Mouse (Mus musculus) heart, postnatal 25 days (tissue): ENCODE measurements around the gene Cdca7l. TPM values are rescaled to one million over a fixed set of nuclear protein-coding genes. Genes with fewer than 3 reads are reported as not detected.
"Not testable (repeated sequence)": the region's sequence is repeated elsewhere in the genome, so short reads cannot be mapped to it uniquely, and the experiment has no call there.

Experiments
- DNase-seq: peaks from one replicate; pipeline ENCODE4 v3.0.0; 2022; ENCODE audit warnings: low spot score
- intact Hi-C: fragments of 180-260 bp; cut with DNase I; formaldehyde crosslinking; loops from one replicate; pipeline ENCODE4 v1.15.1; 2025
- total RNA-seq, 2 experiments: library from RNA; stranded (reverse); gene quantifications; 2 replicates each; pipeline ENCODE4 v1.2.3; 2021

Cdca7l gene
- under 1 TPM; 0.23 to 0.36 TPM for total RNA-seq

DNA sequence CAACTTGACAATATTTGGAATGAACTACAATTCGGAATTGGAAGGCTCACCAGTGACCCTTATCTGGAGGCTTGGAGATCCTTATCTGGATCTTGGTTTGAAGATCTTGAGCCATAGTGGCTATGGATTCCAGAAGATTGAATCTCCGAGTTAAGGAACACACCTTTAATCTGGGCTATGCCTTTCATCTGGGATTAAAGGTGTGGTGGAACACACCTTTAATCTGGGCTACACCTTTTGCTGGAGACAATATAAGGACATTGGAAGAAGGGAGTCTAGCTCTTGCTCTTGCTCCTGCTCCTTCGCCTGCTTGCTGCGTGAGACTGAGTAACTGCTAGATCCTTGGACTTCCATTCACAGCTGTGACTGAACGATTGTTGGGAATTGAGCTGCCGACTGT lies at the start of gene Cdca7l:
Cdca7l (plus strand) TSS at position 301 of the 400 bp plus-strand sequence.
- DNase-seq, intact Hi-C loops: not testable (repeated sequence)

DNA sequence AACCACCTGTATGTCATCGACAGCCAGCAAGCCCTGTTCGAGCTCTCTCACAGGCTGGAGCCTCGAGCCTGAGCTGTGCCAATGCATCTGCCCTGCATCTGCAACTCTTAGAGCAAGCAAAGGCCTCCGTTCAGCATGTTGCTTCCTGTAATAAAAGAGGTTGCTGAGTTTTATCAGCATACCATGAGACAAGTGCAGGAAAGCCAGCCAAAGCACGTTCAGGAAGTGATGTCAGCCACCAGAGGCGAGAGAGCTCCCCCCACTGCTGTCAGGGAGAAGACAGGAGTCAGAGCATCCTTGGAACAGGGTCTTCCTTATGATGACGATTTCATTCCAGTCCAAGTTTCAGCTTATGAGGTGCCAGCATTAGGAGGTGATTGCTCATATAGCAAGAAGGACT lies 48.1 kb upstream of the Cdca7l start:
- no peak for DNase-seq
- intact Hi-C loops, result no loop called here

DNA sequence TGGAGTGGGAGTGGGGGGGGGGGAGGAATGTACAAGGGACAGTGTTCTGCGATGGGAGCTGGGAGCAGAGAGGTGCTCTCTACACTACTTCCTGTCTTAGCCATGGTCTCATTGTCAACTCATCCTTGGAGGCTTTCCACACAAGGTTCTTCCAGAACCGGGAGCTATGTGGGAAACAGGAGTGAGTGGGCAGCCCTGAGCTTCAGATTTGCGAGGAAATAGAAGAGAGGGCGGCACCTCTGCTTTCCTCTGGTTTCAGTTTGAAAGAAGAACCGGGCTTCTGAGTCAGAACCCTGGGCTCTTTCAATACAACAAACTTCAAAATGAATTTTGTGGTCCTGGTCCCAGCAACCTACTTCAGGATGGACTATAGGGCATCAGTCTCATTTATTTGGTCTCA lies 43.7 kb upstream of the Cdca7l start:
- intact Hi-C loops, result loop anchor here (5.0 kb wide), 1 partner anchor 38 kb away; no protein-coding TSS in a partner anchor
- DNase-seq, result no peak

DNA sequence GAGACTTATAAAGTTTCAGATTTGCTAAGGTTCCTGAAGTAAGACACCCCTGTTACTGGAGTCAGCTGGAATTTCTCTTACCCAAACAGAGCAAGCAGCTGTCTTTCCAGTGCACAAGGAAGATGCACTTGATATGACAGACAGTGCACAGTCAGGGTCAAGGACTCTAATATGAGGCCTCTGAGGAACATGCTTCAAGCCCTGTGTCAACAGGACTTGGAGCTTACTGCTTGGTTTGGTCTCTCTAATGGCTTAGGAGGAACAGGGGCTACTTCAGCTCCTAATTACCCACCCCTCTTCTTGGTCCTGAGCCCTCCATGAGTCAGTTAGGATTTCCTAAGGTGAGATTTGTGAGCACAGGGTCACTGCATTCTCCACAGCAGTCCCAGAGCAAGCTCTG lies 43.2 kb upstream of the Cdca7l start:
- DNase-seq, result no peak
- intact Hi-C loops, result loop anchor here (5.0 kb wide), 1 partner anchor 39 kb away; no protein-coding TSS in a partner anchor

DNA sequence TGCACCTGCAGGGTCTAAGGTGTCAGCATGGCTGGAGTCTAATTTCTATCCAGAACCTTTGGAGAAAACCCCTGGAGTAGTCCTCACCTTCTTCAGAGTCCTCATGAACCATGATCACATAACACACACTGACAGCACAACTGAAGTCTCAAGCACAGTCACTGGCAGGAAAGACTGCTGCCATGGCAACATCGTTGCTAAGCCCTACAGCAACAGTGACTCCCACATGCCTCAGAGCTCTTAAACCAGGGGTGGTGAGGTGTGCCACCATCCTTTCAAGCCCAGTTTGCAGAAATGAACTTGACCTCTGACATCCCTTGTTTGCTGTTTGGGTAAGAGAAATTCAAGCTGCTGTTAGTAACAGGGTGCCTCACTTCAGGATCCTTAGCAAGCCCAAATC lies 42.4 kb upstream of the Cdca7l start:
- no peak for DNase-seq
- intact Hi-C loops, result loop anchor here (5.0 kb wide), 1 partner anchor 39 kb away; no protein-coding TSS in a partner anchor

DNA sequence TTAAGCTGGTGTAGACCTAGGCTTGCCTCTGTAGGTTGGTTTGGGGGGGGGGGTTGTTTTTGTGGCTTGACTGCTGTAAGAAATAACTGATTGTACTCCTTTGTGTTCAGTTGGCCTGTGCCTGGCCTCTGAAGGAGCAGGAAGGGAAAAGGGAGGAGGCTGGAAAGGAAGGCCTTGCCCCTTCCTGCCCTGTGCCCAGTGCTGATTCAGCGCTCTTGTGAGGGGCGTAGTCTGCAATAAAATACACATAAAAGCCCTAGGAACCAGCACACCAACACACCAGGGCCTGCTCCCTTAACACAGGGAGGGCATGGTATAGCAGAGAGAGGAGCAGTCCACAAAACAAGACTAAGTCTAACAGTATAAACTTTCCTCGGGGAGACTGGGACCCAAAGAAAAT lies 40.8 kb upstream of the Cdca7l start:
- intact Hi-C loops, result loop anchor here (5.0 kb wide), 1 partner anchor 41 kb away; no protein-coding TSS in a partner anchor
- DNase-seq, result no peak

DNA sequence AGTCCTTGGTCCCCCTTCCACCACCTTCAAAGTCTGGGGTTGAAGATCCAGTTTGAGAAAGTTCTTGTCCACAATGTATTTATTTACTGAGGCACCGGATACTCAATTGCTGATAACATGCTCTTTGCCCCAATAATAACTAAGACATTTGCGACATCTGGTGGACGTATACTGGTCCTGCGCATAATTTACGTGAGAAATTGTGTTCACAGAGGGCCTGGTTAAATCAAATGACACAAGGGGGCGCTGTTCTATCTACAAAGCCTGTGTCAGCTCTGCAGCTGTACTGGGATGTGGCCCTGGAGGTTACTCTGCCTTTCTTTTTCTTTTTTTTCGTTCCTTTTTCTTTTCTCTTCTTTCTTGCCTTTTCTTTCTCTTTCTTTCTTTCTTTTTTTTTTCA lies 39.2 kb upstream of the Cdca7l start:
- intact Hi-C loops, result loop anchor here (1.0 to 5.0 kb wide), 4 partner anchors 43 to 362 kb away; no protein-coding TSS in a partner anchor
- peak; percentile 27 for DNase-seq

DNA sequence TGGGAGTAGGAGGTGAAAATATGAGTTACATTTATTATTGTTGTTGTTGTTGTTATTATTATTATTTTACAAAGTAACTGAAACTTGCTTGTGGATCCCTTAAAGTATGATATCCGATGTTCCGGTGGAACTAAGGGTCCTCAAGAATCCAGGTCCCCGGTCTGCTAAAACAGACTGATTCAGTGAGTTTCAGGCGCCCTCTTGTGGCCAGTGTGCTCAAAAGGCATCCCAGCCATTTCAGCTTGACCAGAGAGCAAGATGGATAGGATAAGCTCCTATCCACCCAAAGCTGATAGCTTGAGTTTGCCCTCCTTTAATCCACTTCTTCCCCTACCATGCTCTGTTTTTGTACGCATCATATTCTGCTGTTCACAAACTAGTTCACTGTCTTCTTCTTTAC lies 35.0 kb upstream of the Cdca7l start:
- intact Hi-C loops, result loop anchor here (1.0 kb wide), 2 partner anchors 366 to 384 kb away; no protein-coding TSS in a partner anchor
- DNase-seq, result no peak

DNA sequence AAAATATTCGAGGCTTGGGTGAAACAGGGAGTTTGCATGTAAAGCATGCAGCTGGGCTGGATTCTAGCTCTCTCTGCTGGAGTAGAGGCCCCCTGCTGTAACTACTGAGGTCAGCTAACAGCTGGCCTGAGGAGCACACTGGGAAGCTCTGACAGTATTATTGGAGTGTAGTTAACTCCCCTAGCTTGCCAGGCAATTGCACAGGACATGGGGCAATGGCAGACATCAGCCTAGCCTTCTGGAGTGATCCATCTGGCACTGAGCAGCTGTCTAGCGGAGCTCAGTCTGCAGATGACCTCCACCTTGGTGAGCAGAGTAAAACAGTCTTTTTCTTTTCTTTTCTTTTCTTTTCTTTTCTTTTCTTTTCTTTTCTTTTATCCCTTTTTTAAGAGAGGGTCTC lies 33.9 kb upstream of the Cdca7l start:
- intact Hi-C loops, result no loop called here
- DNase-seq, result no peak

DNA sequence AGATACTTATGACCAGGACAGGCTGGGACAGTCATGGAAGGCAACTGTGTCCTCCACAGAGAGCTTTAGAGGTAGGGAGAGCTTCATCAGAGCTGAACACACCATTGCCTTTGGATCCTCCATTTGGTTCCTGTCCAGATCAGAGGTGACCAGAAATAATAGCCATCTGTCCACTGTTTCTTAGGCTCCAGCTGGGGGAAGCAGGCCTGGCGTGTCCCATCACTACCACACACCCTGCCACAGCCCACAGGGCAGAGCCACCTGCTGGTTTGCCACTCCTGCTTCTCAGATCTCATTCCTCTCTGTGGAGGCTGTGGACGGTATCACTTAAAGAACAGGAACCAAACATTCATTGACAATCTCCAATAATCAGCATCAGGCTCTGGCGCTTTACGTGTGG lies 32.9 kb upstream of the Cdca7l start:
- intact Hi-C loops, result no loop called here
- DNase-seq, result no peak

DNA sequence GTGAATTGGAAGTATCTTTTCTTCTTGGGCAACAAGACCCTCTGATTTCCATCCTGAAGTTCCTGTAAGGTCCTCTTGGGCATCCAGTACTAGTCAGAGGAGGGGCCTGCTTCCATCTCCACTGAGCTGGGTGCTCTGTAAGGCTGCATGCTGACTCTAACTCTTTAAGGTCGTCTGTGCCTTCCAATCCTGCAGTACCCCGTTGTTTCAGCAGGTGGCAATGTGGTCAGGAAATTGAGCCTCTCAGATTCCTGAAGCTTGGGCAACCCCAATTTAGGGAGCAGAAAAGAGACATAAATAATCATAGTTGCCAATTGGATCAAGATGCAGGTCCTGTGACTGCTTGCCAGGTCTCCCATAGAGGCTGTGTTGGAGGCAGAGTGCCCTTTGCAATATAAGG lies 31.5 kb upstream of the Cdca7l start:
- DNase-seq, result no peak
- intact Hi-C loops, result loop anchor here (2.0 kb wide), 1 partner anchor 80 kb away; no protein-coding TSS in a partner anchor

DNA sequence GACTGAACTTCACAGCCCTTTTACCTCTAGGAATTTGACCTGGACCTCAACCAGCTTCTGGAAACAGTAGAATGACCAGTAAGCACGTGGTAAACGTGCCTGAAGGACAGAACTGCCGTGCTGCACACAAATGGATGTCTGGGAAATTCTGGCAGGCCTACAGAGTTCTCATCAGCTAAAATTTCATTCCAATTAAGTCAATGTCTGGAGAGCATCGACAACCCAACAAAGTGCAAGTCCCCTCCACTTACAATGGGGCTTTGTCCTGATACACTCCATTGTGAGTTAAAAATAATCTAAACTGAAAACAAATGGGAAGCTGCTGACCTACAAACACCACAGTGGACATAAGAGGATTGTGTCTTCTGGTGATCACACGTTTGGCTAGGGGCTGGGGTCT lies 27.2 kb upstream of the Cdca7l start:
- intact Hi-C loops, result no loop called here
- DNase-seq, result no peak

DNA sequence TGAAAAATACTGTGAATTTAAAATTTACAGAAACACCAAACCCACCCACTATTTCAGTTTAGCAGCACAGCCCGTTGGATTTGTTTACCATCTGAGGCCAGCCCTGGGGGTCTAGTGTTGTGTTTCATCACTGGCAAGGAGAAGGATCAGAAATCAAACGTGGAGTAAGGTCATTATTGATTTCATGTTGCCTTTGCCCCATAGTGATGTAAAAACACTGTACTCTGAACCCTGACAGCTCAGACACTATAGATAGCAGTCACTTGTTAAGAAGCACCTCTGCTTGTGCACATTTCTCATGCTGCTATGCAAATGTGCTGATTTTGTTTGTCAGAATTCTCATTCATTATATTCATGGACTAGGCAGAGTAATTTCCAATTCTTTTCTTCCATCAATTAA lies 22.7 kb upstream of the Cdca7l start:
- intact Hi-C loops, result no loop called here
- no peak for DNase-seq

DNA sequence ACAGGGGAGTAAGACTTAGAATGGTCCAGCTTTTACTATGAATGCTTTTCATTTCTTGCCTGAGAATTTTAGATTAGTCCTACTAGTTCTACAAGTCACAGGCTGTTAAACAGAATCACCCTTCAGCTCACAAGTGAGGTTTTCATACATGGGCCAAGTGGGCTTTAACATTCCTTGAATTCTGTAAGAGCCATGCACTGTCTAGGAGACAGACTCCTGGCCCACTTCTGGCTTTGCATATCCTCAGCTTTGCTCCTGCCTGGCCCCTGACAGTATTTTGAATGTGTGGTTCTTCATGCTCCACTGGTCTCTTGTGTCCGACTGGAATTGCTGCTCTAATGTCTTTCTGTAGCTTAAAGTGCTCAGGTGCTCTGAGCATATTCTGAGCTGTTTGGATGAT lies 20.7 kb upstream of the Cdca7l start:
- intact Hi-C loops, result no loop called here

DNA sequence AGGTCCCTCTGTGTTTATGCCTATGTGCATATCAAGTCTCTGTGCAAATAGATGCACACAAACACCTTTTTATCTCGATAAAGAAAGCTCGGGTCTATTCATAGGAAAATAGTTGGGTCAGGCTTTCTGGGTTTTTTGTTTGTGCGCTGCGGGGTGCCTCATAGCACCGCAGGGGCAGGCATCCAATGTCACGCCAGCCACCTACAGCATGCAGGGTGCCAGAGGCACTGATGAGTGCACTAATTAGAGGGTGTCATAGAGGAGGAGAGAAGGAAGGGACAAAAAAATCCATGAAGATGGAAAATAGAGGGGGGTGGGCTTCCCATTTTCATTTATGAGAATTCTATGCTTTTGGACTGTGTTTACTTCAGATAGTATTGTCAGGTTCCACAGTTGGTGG lies 17.5 kb upstream of the Cdca7l start:
- DNase-seq, result no peak
- intact Hi-C loops, result no loop called here

More for the DNA sequence above, 20.7 kb upstream of the Cdca7l start:
- no peak for DNase-seq

DNA sequence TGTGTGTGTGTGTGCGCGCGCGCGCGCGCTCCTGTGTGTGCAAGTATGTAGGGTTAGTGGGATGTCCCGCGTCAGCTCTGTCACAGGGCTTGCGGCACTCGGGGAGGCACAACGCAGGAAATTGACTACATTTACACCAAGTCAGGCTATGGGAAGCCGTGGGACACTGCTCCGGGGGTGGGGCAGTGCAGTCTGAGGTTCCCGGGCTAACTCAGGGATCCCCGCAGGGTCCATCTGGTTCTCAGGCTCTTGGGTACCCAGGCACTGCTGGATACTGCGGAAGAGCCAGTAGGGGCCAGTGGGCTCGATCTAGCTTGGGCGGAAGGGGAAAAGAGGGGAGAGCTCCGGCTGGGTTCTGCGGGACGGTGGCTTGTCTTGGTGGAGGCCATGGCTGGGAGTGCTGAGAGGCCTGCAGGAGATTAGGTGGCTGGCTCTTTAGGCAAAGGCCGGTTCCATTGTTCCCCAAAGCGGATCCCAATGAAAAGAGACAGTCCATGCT lies 15.5 kb upstream of the Cdca7l start:
- no peak for DNase-seq
- intact Hi-C loops, result no loop called here

DNA sequence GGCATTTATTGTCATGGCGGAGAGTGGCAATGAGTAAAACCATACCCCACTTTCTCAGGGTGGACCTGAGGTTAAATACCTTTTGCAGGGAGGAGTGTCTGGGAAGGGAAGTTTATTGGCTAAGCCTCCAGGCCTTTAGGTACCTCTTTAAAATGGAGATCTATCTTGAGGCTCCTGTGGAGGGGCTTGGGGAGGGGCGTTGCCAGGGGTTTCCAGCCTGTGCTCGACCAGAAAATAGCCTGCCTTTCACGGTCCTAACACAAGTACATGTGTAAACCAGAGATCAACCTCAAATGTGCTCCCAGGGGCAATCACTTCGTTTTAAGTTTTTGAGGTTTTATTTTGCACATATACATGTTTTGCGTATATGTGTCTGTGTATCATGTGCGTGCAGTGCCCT lies 15.1 kb upstream of the Cdca7l start:
- intact Hi-C loops, result no loop called here
- no peak for DNase-seq

DNA sequence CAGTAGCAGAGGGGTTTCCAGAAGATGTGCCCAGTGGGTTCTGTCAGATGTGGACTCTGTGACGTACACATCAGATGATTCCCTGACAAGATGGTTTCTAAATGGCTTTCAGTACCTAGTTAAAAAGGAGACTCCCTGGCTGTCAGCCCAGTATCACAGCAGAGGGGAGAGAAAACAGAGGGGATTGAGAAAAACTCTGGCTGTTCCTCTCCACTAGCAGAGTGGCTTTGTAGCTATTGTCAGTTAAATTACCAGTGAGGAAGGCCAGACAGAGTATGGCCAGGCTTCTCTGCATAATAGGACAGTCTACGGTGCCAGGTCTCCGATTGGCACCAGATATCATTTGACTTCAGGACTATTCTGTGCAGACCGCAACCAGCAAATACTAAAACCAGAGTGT lies 8.8 kb upstream of the Cdca7l start:
- intact Hi-C loops, result no loop called here
- DNase-seq, result no peak

DNA sequence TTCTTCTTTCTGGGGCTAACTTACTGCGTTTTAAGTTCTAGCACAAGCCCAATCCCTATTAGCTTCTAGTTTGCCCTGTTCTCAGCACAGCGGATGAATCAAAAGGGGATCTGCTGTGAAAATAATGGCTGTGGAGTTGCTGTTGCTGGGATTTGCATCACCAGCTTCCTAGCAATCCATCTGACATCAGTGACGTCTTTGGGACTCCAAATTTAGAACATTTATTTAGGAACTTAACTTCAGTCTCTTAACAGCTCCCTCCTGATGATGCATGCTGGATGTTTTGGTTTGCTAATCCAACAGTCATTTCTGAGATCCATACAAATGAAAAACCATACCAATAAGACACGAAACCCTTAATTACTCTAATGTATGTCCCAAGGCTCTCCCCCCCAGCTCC lies 1.5 kb downstream of the Cdca7l start:
- intact Hi-C loops, result no loop called here
- no peak for DNase-seq

DNA sequence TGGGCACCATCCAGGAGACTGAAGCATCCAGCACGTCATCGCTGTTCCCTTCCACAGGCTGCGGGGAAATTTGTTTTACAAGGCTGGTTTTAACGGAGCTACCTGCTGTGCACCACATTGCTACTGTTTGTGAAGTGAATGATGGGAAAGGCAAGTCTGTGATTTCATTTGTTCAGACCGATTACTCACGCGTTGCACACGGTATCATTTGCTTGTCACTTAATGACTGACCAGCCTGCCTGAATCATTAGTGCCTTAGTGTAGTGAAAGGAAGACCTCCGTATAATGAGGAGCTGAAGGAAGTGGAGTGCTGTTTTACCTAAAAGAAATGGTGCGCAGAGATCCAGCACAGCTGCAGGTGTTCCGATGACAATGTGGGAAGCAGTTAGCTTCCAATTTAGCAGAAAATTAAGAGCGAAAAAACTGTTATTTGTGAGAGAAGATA lies 1.9 kb downstream of the Cdca7l start:
- no peak for DNase-seq
- intact Hi-C loops, result no loop called here

DNA sequence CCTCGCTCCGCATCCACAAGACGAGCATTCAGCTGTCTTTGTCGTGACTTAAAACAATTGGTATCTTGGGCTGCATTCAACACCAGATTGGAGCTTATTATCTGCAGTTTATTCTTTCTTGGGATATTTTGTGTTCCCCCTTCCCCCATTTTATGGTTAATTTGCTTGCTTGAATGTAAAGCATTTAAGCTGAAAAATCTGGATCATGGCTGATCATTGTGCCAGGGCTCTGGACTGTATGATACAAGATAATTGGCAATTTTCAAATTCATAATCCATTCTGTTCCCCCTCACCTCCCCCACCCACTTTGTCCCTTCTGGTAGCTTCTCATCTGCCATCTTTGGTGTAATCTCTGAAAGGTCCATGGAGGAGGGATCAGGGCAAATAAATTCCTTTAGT lies 2.4 kb downstream of the Cdca7l start:
- DNase-seq, result no peak
- intact Hi-C loops, result no loop called here

DNA sequence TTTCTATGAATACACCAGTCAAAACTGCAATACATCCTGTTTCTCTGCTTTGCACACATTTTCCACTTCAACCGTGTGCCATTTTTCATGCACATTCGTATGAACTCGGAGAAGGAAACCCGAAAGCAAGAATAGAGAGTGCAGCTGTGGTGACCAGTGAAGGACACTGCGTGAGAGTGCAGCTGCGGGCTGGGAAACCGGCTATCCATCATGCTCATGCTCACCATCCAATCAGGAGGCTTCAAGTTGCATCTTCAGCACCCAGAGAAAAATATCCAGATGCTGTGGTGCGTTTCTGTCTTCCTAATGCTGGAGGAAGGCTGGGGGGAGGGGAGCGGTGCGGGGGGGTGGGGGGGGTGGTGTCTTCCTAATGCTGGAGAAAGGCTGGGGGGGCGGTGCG lies 3.5 kb downstream of the Cdca7l start:
- intact Hi-C loops, result no loop called here

More for the DNA sequence above, 3.5 kb downstream of the Cdca7l start:
- no peak for DNase-seq
